Mouse (Mus musculus) MEL (cell line): ENCODE measurements around the gene Map1s.

Experiments
- CHD1 ChIP-seq: IDR thresholded peaks from 2 replicates; pipeline ENCODE4 v1.6.1; 2012; ENCODE audit warnings: low read depth, mild to moderate bottlenecking, inconsistent platforms, low read length, improper control_type of control experiment
- CHD2 ChIP-seq: IDR thresholded peaks from 2 replicates; pipeline ENCODE4 v1.6.1; 2011; ENCODE audit warnings: low read length, improper control_type of control experiment
- CTCF ChIP-seq, 3 experiments: IDR thresholded peaks in 2 of 3; conservative IDR thresholded peaks in 1 of 3; 2 replicates each; pipeline ENCODE4 v1.5.1; 2011 to 2012; ENCODE audit warnings: low read length in 3 of 3, low read depth in 2 of 3, mild to moderate bottlenecking in 2 of 3, improper control_type of control experiment in 1 of 3, inconsistent platforms in 1 of 3, mixed read lengths in 1 of 3, moderate library complexity in 1 of 3; ENCODE audit not compliant: control insufficient read depth in 1 of 3, insufficient read depth in 1 of 3, poor library complexity in 1 of 3, severe bottlenecking in 1 of 3
- EP300 ChIP-seq, 2 experiments: IDR thresholded peaks; 2 replicates each; pipeline ENCODE4 v1.6.1; 2011; ENCODE audit warnings: improper control_type of control experiment in 2 of 2, low read length in 2 of 2, low read depth in 1 of 2, mild to moderate bottlenecking in 1 of 2
- HCFC1 ChIP-seq: IDR thresholded peaks from 2 replicates; pipeline ENCODE4 v1.6.1; 2012; ENCODE audit warnings: low read depth, mild to moderate bottlenecking, inconsistent platforms, low read length, improper control_type of control experiment, moderate library complexity
- MAX ChIP-seq: IDR thresholded peaks from 2 replicates; pipeline ENCODE4 v1.6.1; 2011; ENCODE audit warnings: low read length, improper control_type of control experiment
- MEF2A ChIP-seq: IDR thresholded peaks from 2 replicates; pipeline ENCODE4 v1.6.1; 2014; ENCODE audit warnings: low read depth, mild to moderate bottlenecking, inconsistent platforms, low read length, improper control_type of control experiment; ENCODE audit not compliant: poor library complexity, insufficient replicate concordance, severe bottlenecking; ENCODE audit errors: extremely low read depth
- POLR2A ChIP-seq, 2 experiments: IDR thresholded peaks; 2 replicates each; pipeline ENCODE4 v1.6.1; 2011 to 2012; ENCODE audit warnings: low read length in 2 of 2, mild to moderate bottlenecking in 2 of 2, control low read depth in 1 of 2, improper control_type of control experiment in 1 of 2, low read depth in 1 of 2, moderate library complexity in 1 of 2; ENCODE audit not compliant: control insufficient read depth in 1 of 2, insufficient read depth in 1 of 2, poor library complexity in 1 of 2
- TAL1 ChIP-seq: IDR thresholded peaks from 2 replicates; pipeline ENCODE4 v1.6.1; 2012; ENCODE audit warnings: mild to moderate bottlenecking, inconsistent platforms, low read length, moderate library complexity, mixed read lengths

GRCm38 (mm10) chr8:70905831-70906736 lies at the start of gene Map1s:
- TF ChIP-seq EP300 (IDR thresholded peaks at IDR 0.05; ENCODE audit: low read depth in 1 of 2, low read length in 2 of 2) (no peak), POLR2A (IDR thresholded peaks at IDR 0.05; ENCODE audit: control insufficient read depth in 1 of 2, insufficient read depth in 1 of 2, low read depth in 1 of 2, low read length in 2 of 2, poor library complexity in 1 of 2) (peak; percentile 78 to 81), CHD1 (no peak), CHD2 (no peak), MEF2A (no peak), CTCF (IDR thresholded peaks at IDR 0.05 in 2 of 3, conservative IDR thresholded peaks at IDR 0.05 in 1 of 3; ENCODE audit: control insufficient read depth in 1 of 3, insufficient read depth in 1 of 3, low read depth in 2 of 3, low read length in 3 of 3, poor library complexity in 1 of 3, severe bottlenecking in 1 of 3) (no peak), HCFC1 (peak; percentile 75), MAX (peak; percentile 76), TAL1 (no peak)
